Mouse (Mus musculus) heart, postnatal 10 days (tissue): ENCODE results near the gene Fam186b. TPM values are rescaled to one million over a fixed set of nuclear protein-coding genes. Genes with fewer than 3 reads are reported as not detected.
"Not testable (repeated sequence)": the region's sequence is repeated elsewhere in the genome, so short reads cannot be mapped to it uniquely, and the experiment has no call there.

Source experiments
- DNase-seq, 2 experiments: peaks; one replicate each; pipeline ENCODE4 v3.0.0; 2021
- intact Hi-C: fragments of 180-260 bp; cut with DNase I; formaldehyde crosslinking; loops from one replicate; pipeline ENCODE4 v1.15.1; 2025
- total RNA-seq, 2 experiments: library from RNA; stranded (reverse); gene quantifications; 2 replicates each; pipeline ENCODE4 v1.2.3; 2021

Gene Fam186b
- total RNA-seq, 2 experiments from 2014 or later, result 0.14 to 0.15 TPM

DNA sequence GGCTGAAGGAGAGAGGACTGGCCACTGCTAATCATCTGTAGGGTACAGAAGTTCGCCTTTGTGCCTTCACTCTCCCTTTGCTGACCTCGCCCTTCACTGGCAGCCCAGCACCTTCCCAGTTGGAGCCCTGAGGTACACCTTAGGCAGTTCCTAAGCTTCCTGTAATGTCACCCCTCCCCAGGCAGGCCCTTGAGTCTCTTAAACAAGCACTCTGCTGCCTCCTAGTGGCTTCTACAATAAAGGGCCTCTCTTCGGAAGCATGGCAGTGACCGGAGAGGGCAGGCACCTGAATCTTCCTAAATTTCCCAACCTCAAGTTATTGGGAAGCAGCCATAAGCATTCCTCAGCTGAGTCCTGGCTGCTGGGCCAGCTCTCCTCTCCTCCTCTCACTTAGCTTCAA is 30.0 kb downstream of the Fam186b start:
- intact Hi-C loops, result loop anchor here (2.0 to 5.0 kb wide), 2 partner anchors 51 to 183 kb away; no protein-coding TSS in a partner anchor
- peak; percentile 81 to 90 for DNase-seq

DNA sequence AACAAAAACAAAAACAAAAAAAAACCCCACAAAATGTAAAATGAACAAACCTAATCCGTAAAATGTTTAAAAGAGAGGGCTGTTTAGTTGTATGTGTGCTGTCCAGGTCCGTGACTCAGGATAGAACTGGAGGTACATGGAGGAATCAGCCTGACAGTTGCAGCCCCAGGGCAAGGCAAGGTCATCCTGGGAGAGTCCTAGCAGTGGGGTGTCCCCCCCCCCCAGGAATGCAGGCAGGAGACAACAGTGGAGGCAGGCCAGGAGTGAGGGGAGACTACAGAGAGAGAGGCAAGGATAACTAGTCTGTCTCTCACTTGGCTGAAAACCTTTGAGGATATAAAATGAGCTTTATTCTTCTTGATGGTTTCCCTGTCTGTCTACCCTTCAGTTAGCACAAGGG is 31.3 kb downstream of the Fam186b start:
- intact Hi-C loops, result loop anchor here (2.0 kb wide), 1 partner anchor 50 kb away; no protein-coding TSS in a partner anchor
- no peak for DNase-seq

GRCm38 (mm10) chr15:99262702-99263101 is 33.0 kb downstream of the Fam186b start:
- DNase-seq, result no peak
- intact Hi-C loops, result no loop called here

- intact Hi-C loops, result no loop called here
Observed at GRCm38 (mm10) chr15:99259730-99260252, 35.9 kb downstream of the Fam186b start.

DNA sequence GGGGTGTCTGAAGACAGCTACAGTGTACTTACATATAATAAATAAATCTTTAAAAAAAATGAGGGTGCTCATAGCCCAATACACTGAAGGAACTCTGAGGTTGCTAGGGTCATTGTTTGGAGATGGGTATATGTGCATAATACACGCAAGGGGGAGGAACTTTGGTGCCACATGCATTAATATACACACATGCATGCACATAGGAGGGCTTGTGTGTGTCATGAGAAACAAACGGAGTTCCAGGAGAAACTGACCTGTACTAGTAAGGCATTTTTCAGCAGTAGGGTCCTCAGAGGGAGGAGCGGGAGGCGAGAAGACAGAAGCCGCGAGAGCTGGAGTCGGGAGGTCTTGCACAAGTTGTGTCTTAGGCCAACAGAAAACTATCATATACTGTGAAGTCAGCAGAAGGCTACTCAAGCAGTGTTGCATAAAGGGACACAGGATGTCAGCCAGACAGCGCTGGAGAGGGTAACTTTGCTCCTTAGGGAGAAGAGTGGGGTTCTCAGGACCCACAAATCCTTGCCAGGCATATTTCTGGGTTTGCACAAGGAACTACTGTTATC is 36.4 kb downstream of the Fam186b start:
- DNase-seq, result peak in 1 of 2 experiments; percentile 35
- intact Hi-C loops, result no loop called here

More at GRCm38 (mm10) chr15:99259730-99260252, 35.9 kb downstream of the Fam186b start:
- DNase-seq, result peak; percentile 57 to 66

GRCm38 (mm10) chr15:99255241-99255749 is 40.4 kb downstream of the Fam186b start:
- no peak for DNase-seq
- intact Hi-C loops, result no loop called here

DNA sequence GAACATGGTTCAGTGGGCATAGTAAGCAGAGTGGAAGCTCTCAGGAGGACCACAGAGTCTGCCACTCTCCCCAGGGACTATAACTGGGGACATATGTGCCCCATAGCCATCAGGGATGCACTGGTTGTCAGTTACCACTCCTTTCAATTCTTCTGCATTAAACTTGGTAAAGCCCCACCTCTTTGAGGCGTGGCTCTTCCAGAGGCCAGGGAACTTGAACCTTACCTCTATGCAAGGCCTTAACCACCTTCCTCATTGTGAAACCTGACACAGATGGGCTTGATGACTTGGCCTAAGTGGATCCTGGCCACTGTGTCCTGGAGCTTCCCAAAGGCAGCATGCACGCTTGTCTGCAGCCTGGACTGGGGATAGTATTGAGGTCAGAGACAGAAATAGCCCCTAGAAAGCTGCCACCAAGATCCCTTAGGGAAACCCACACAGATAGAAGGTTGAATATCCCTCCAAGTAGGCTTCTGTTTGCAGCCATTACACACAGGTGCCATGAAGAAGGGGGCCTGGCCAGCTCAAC is 41.1 kb downstream of the Fam186b start:
- intact Hi-C loops, result no loop called here

GRCm38 (mm10) chr15:99253772-99254171 is 41.9 kb downstream of the Fam186b start:
- intact Hi-C loops, result no loop called here
- DNase-seq, result no peak

More for the DNA sequence above, 41.1 kb downstream of the Fam186b start:
- DNase-seq, result peak; percentile 45 to 56

GRCm38 (mm10) chr15:99253175-99253479 is 42.6 kb downstream of the Fam186b start:
- DNase-seq, intact Hi-C loops: not testable (repeated sequence)

DNA sequence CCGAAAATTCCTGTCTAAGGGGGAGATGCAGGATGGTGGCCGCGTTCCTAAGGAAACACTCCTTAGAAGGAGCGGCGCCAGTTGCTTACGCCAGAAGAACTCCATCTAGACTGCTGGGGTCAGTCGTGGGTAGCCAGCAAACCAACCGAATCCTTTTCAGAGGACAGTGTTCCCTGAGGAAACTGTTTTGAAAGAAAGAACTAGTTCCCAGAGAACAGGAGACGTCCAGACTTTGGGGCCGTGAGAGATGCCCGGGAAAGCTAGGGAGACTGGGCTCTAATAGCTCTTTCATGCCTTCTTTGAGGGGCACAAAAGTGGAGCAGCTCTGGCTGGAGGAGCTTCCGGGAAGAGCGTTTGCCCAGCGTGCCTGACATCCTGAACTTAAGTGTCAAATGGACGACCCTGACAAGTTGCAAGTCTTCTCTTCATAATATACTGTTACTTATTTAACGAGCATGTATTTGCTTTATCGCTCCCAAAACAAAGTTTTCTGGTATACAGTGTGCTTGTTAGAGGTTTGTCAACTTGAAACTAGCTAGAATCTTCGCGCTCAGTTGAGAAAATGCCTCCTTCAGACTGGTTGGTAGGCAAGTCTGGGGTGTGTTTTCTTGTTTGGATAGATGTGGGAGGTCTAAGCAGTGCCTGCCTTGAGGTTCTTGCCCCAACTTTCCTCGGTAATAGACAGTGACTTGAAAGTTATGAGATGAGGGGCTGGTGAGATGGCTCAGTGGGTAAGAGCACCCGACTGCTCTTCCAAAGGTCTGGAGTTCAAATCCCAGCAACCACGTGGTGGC is 43.1 kb downstream of the Fam186b start:
- DNase-seq, result no peak
- intact Hi-C loops, result no loop called here

DNA sequence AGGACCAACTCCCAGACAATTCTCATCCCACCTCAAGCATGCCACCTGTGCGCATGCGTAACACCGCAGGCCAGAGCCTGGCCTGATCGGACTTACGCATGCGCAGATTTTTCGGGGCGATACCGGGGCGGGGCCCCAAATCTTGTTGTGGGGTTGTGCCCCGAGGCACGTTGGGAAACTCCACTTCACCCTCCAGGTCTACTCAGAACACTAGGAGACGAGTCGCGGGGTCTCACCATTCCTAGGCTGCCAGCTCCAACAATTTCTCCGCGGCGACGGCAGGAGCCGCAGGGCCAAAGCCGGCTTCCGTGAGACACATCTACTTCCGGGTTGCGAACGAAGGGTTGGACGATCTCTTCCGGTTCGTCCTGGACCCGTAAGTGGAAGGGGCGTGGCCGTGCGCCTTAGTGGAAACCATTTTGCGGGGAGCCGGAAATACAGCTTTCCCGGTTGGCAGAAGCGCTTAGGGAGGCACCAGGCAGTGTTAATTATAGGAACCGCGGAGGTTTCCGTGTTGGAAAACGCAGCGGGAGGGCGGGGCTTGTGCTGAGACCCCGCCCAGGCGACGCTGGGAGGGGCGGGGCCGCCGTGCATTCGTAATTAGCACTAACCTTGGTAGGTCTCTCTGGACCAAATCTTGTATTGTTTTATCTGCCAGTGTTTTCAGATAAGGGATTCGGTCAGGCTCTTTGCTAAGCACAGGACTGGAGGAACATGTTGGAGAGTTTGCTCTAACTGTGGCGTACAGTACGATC is 43.9 kb downstream of the Fam186b start, which contains the start of gene Mcrs1:
TSS of gene Mcrs1 (minus strand) at position 336 of the 755 bp plus-strand sequence.
- DNase-seq, result peak; percentile 99
- intact Hi-C loops, result no loop called here

GRCm38 (mm10) chr15:99251111-99251510 is 44.6 kb downstream of the Fam186b start:
- intact Hi-C loops, result not testable (repeated sequence)
- peak; percentile 41 to 48 for DNase-seq

- no peak for DNase-seq
- intact Hi-C loops, result no loop called here
Observed at GRCm38 (mm10) chr15:99249938-99250337, 45.8 kb downstream of the Fam186b start.

- intact Hi-C loops, result no loop called here
- DNase-seq, result peak; percentile 70 to 82
Observed at GRCm38 (mm10) chr15:99248972-99249371, 46.7 kb downstream of the Fam186b start.

GRCm38 (mm10) chr15:99246736-99247135 is 49.0 kb downstream of the Fam186b start:
- intact Hi-C loops, result not testable (repeated sequence)

DNA sequence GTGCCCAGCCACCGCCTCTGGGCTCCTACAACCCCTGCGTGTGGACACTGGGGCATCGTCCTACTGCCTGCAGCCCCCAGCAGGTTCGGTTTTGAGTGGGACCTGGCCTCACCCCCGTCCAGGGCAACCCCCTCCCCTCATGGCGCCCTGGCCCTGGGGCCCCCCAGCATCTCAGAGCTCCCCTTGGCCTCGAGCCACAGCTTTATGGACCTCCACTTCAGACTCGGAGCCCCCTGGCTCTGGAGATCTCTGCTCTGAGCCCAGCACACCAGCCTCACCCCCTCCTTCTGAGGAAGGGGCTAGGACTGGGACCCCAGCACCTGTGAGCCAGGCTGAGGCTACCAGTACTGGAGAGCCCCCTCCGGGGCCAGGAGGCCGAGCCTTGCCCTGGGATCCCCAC is 53.6 kb downstream of the Fam186b start:
- intact Hi-C loops, result no loop called here

More at GRCm38 (mm10) chr15:99246736-99247135, 49.0 kb downstream of the Fam186b start:
- peak in 1 of 2 experiments; percentile 22 for DNase-seq

GRCm38 (mm10) chr15:99241249-99241648 is 54.4 kb downstream of the Fam186b start:
- intact Hi-C loops, result no loop called here
- no peak for DNase-seq

More for the DNA sequence above, 53.6 kb downstream of the Fam186b start:
- DNase-seq, result no peak

GRCm38 (mm10) chr15:99240129-99240528 is 55.6 kb downstream of the Fam186b start:
- intact Hi-C loops, result no loop called here

DNA sequence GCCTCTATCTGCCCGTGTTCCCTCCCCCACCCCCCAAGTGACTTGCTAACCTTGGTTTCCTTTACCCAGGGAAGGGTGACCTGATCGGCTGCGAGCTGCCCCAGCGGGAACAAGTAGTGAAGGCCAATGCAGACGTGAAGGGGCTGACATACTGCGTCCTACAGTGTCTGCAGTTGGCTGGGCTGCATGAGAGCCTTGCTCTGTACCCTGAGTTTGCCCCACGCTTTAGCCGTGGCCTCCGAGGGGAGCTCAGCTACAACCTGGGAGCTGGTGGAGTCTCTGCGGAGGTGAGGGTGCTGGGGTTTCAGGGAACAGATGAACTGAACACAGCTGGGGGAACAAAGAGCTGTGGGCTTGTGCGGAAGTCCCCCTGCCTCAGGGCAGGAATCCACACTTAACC is 57.7 kb downstream of the Fam186b start:
- intact Hi-C loops, result no loop called here
- DNase-seq, result no peak

More at GRCm38 (mm10) chr15:99240129-99240528, 55.6 kb downstream of the Fam186b start:
- no peak for DNase-seq

GRCm38 (mm10) chr15:99234326-99235010 is 61.2 kb downstream of the Fam186b start:
- intact Hi-C loops, result no loop called here
- no peak for DNase-seq
